Mouse (Mus musculus) gastrocnemius, postnatal 25 days (tissue): ENCODE results near the gene Hist3h2a. TPM values are rescaled to one million over a fixed set of nuclear protein-coding genes. Genes with fewer than 3 reads are reported as not detected.
"Not testable (repeated sequence)": the region's sequence is repeated elsewhere in the genome, so short reads cannot be mapped to it uniquely, and the experiment has no call there.

Experiments
- DNase-seq: peaks from one replicate; pipeline ENCODE4 v3.0.0; 2022
- total RNA-seq, 2 experiments: library from RNA; stranded (reverse); gene quantifications; 1 replicate in 1 of 2; 2 replicates in 1 of 2; pipeline ENCODE4 v1.2.3; 2021

The Hist3h2a gene
- total RNA-seq, 2 experiments from 2014 or later, result 10.1 to 11.1 TPM

DNA sequence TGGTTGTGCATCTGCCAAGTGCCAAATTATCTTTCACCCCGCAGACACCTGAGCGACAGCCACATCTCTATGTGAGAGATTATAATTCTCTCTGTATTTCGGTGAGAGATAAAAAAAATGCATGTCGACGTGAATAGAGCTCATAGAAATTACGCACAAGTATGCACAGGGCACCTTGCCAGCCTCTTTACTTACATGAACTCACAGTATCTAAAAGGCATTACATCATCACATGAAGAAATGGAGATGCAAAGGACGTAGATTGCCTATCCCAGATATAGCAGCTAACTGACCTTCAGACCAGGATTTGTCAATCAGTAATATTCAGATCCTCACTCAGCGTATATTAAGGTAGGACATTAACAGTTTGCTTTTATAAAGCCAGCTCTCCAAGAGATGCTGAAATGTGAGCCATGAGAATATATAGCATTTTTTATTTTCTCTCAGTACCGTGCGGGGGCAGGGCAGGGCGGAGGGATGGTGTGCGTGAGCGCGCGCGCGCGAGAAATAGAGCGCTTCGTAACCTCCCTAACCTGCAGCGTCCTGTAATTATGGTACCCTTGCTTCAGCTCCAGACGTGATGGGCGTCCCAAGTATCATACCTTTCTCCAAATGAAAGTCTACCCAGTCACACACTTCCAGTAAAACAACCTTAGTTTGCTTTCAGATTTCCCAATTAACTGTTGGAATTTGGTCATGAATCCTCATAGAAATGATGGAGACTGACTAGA lies 6.5 kb upstream of the Hist3h2a start:
- DNase-seq, result no peak

DNA sequence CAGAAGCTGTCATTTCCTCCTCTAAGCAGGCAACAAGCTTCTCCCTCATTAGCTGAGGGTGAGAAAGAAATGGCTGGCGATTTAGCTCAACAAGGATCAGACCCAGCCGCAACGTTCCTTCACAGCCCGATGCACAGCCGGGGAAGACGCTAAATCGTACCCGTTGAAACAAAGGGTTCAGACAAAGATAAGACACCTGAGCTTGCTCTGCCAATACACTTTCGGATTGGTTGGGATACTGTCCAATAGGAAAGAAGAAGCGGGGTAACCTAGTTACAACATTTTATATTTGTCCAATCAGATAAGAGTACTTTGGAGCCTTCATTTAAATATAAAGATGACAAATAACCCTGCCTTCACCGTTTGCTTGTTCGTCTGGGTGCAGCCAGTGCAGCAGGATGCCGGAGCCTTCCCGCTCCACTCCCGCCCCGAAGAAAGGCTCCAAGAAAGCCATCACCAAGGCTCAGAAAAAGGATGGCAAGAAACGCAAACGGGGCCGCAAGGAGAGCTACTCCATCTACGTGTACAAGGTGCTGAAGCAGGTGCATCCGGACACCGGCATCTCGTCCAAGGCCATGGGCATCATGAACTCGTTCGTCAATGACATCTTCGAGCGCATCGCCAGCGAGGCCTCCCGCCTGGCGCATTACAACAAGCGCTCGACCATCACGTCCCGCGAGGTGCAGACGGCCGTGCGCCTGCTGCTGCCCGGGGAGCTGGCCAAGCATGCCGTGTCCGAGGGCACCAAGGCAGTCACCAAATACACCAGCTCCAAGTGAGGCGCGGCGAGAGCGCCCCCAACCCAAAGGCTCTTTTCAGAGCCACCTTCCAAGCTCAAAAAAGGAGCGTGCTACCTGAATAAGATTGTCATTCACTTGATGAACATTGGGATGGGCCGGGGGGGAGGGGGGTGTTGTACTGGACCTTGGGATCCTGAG lies 5.7 kb upstream of the Hist3h2a start, which contains the start of gene Hist3h2ba:
Gene Hist3h2ba (plus strand): TSS at position 379 of the 938 bp plus-strand sequence.
- no peak for DNase-seq

DNA sequence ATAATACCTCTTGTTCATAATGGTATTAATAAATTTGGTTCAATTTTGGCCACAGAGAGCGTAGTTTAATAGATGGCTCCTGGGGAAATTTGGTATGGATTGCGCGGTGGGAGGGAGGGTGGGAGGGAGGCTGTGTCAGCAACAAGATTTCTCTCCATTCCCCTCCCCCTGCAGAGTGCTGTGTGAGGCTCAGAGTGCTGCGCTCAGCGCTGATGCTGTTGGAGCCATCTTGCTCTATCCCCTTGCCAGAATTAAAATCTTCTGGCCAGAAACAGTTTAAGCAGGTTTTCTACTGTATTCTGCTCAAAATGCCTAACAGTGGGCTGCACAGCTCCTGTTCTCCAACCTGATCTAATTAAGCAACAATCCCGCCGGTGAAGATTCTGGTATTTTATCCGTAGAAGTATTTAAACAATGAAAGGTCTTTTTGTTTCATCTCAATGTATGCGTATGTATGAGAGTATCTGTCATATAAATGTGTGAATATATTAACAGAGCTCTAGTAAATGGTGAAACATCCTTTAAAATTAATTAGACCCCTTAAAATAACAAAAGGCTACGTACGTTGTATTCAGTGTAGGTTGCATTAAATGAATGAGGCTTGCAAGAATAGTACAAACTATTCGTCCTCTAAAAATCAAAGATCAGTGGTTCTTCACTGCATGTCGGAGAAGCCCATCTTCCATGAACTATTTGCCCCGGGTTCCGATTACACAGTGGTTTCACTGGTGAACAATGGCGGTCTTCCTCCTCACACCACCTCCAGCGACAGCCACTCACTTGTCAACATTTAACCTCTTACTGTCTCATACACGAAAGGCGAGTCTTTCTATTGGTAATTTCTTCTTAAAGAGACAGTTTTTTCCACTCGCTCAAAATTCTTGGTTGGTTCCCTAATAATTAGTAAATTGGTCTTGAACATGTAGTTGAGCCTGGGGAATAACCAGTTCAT lies 4.7 kb upstream of the Hist3h2a start:
- DNase-seq, result no peak

DNA sequence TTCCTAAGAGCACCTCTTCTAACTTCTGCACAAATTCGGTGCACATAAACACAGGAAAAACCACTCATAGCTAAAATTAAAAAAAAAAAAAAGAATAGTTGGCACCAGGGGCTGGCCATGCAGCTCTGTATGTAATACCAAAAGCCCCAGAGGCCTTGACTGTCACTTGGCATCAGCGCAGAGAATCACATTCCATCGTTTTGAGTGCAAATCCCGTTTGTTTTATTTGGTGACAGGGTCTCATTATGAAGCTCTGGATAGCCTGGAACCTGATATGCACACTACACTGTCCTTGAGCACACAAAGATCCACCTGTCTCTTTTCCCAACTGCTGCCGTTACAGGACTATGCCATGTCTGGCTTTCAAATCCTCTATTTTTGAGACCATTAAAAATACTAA lies 3.3 kb upstream of the Hist3h2a start:
- no peak for DNase-seq

- no peak for DNase-seq
Measured at GRCm38 (mm10) chr11:58953351-58954169, 925 bp upstream of the Hist3h2a start.

GRCm38 (mm10) chr11:58954170-58954419 lies 390 bp upstream of the Hist3h2a start:
- not testable (repeated sequence) for DNase-seq

- no peak for DNase-seq
Measured at GRCm38 (mm10) chr11:58955143-58955867, 820 bp downstream of the Hist3h2a start.

GRCm38 (mm10) chr11:58955868-58956257 lies 1.4 kb downstream of the Hist3h2a start:
- DNase-seq, result no peak

GRCm38 (mm10) chr11:58957226-58957914 lies 2.9 kb downstream of the Hist3h2a start:
- no peak for DNase-seq

- no peak for DNase-seq
Measured at GRCm38 (mm10) chr11:58958536-58958935, 4.1 kb downstream of the Hist3h2a start.

GRCm38 (mm10) chr11:58959186-58959825 lies 4.8 kb downstream of the Hist3h2a start:
- DNase-seq, result no peak

- DNase-seq, result peak; percentile 77
Measured at GRCm38 (mm10) chr11:58959921-58960465, 5.5 kb downstream of the Hist3h2a start.

- no peak for DNase-seq
Measured at GRCm38 (mm10) chr11:58961364-58962177, 7.1 kb downstream of the Hist3h2a start.

- DNase-seq, result no peak
Measured at GRCm38 (mm10) chr11:58963543-58963942, 9.1 kb downstream of the Hist3h2a start.

- DNase-seq, result no peak
Measured at GRCm38 (mm10) chr11:58964216-58964615, 9.7 kb downstream of the Hist3h2a start.

DNA sequence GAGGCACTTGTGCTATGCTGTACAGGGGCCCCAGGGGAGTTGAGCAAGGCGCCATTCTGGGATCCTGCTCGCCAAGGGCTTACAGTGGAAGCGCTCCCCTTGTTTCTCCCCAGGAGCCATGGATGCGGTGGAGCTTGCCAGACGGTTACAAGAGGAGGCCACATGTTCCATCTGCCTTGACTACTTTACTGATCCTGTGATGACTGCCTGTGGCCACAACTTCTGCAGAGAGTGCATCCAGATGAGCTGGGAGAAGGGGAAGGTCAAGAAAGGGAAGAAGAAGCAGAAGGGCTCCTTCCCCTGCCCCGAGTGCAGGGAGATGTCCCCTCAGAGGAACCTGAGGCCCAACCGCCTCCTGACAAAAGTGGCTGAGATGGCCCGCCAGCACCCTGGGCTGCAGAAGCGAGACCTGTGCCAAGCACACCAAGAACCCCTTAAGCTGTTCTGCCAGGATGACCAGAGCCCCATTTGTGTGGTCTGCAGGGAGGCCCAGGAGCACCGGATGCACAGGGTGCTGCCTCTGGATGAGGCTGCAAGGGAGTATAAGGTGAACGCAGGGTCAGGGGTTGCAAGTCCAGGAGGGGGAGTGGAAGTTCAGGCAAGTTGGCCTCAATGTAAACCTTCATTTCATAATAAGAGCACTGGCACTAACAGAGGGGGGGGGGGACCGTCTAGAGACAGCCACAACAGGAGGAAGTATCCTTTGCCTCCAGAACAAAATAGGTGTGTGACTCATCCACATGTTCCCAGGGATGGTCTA lies 10.7 kb downstream of the Hist3h2a start:
- no peak for DNase-seq

- no peak for DNase-seq
Measured at GRCm38 (mm10) chr11:58967346-58967745, 12.9 kb downstream of the Hist3h2a start.
